In genomic region chr17:23841145-23841544, GRCm38 (mm10) we compare ENCODE assay signal across 8 mouse cellular contexts. TPM values are rescaled to one million over a fixed set of nuclear protein-coding genes. Genes with fewer than 3 reads are reported as not detected.
DNase-seq lines count a peak whose midpoint lies in the region.

No protein-coding gene starts in this region.

- DNase-seq in adrenal gland, postnatal 14 days, result peak; percentile 59
- no peak for DNase-seq in adrenal gland, adult 2 months
- DNase-seq in right cerebral cortex, adult 18-20 months, result peak; percentile 41
- DNase-seq in right cerebral cortex, postnatal 36 days (ENCODE audit: low spot score in 2 of 2), result no peak
- peak; percentile 82 for DNase-seq in embryo, embryonic 11 days
- peak; percentile 42 to 73 for DNase-seq in kidney, adult 8-10 months
- peak; percentile 53 for DNase-seq in lung, postnatal 25 days (ENCODE audit: low spot score)
- DNase-seq in spleen, postnatal 10 days (ENCODE audit: low spot score in 2 of 2), result peak; percentile 58 to 84

RNA-seq across cellular contexts. Expression of gene Prss32, which starts 2.5 kb away (rescaled TPM):
- not detected in 2 replicates for total RNA-seq in adrenal gland, postnatal 14 days (2021)
- total RNA-seq in adrenal gland, adult 2 months (2021), result not detected
- polyA plus RNA-seq in adrenal gland, adult 2 months (2012; rRNA removed), result 0.06 TPM in 1 of 2 replicates, not detected in the other

RNA-seq across cellular contexts. Expression of gene Prss41, which starts 2.8 kb away (rescaled TPM):
- total RNA-seq in adrenal gland, postnatal 14 days (2021), result 0.56 TPM in 1 of 2 replicates, not detected in the other
- under 1 TPM; 0.35 to 0.45 TPM for total RNA-seq in adrenal gland, adult 2 months (2021)
- polyA plus RNA-seq in adrenal gland, adult 2 months (2012; rRNA removed), result 0.28 and 0.90 TPM in 2 replicates

RNA-seq across cellular contexts. Expression of gene Prss33, which starts 5.3 kb away (rescaled TPM):
- not detected in 2 replicates for total RNA-seq in adrenal gland, postnatal 14 days (2021)
- total RNA-seq in adrenal gland, adult 2 months (2021), result not detected
- 0.10 and 0.24 TPM in 2 replicates for polyA plus RNA-seq in adrenal gland, adult 2 months (2012; rRNA removed)

RNA-seq across cellular contexts. Expression of gene Elob, which starts 12.2 kb away (rescaled TPM):
- 376 and 380 TPM in 2 replicates for total RNA-seq in adrenal gland, postnatal 14 days (2021)
- total RNA-seq in adrenal gland, adult 2 months (2021), result 100 to 1,000 TPM; 447 to 451 TPM
- polyA plus RNA-seq in adrenal gland, adult 2 months (2012; rRNA removed), result 513 and 552 TPM in 2 replicates

RNA-seq across cellular contexts. Expression of gene Prss21, which starts 26.7 kb away (rescaled TPM):
- not detected in 2 replicates for total RNA-seq in adrenal gland, postnatal 14 days (2021)
- total RNA-seq in adrenal gland, adult 2 months (2021), result not detected
- not detected in 2 replicates for polyA plus RNA-seq in adrenal gland, adult 2 months (2012; rRNA removed)

Comparison
In these comparisons a context has a peak if more than half of its experiments do, and no peak if none do; other contexts are left out.
1. DNase-seq: peak in adrenal gland, postnatal 14 days (single experiment), right cerebral cortex, adult 18-20 months (single experiment), embryo, embryonic 11 days (single experiment), kidney, adult 8-10 months (2 of 2), lung, postnatal 25 days (single experiment) and spleen, postnatal 10 days (2 of 2); none in adrenal gland, adult 2 months (single experiment) and right cerebral cortex, postnatal 36 days (0 of 2).